Mouse (Mus musculus) monocyte, adult 5-6 weeks (primary cell): Measurements from ENCODE around the gene Tdrd9. TPM values are rescaled to one million over a fixed set of nuclear protein-coding genes. Genes with fewer than 3 reads are reported as not detected.
A peak's percentile ranks its signal among the peaks of the same experiment; 100 is the strongest.

Experiments used
- ATAC-seq: fragments of 153-309, 156-312 bp; replicated peaks from 2 replicates; pipeline ENCODE4 v1.8.0; 2017; ENCODE audit warnings: mild to moderate bottlenecking; ENCODE audit not compliant: low TSS enrichment, insufficient number of reproducible peaks, severe bottlenecking, poor library complexity, low FRiP score
- total RNA-seq: library from RNA; stranded (forward); fragments of 200-1000, 200-491, 200-594 nt; gene quantifications from 3 replicates; pipeline ENCODE4 v1.2.3, GENCODE M21; 2017

Tdrd9 gene
- total RNA-seq, result 0.29 TPM in 1 of 3 replicates, not detected in the others

- ATAC-seq, result no peak
Observed at GRCm38 (mm10) chr12:111971231-111971686, at the start of gene Tdrd9. Gene Tdrd9, plus strand, starts transcription at chr12:111971559.

- ATAC-seq, result no peak
Observed at GRCm38 (mm10) chr12:111923117-111923516, 48.2 kb upstream of the Tdrd9 start.

GRCm38 (mm10) chr12:111927338-111927737, 44.0 kb upstream of the Tdrd9 start:
- ATAC-seq, result no peak

- no peak for ATAC-seq
Observed at GRCm38 (mm10) chr12:111928411-111928966, 42.9 kb upstream of the Tdrd9 start.

- no peak for ATAC-seq
Observed at GRCm38 (mm10) chr12:111931411-111932025, 39.8 kb upstream of the Tdrd9 start.

- no peak for ATAC-seq
Observed at GRCm38 (mm10) chr12:111932513-111932912, 38.8 kb upstream of the Tdrd9 start.

- peak; percentile 67 for ATAC-seq
Observed at GRCm38 (mm10) chr12:111933032-111933704, 38.2 kb upstream of the Tdrd9 start.

- ATAC-seq, result no peak
Observed at GRCm38 (mm10) chr12:111933971-111934370, 37.4 kb upstream of the Tdrd9 start.

GRCm38 (mm10) chr12:111936706-111937550, 34.4 kb upstream of the Tdrd9 start:
- no peak for ATAC-seq

GRCm38 (mm10) chr12:111938623-111939177, 32.7 kb upstream of the Tdrd9 start:
- no peak for ATAC-seq

GRCm38 (mm10) chr12:111943421-111944064, 27.8 kb upstream of the Tdrd9 start:
- no peak for ATAC-seq

- peak; percentile 40; the same call in 1 of the 2 replicates for ATAC-seq
Observed at GRCm38 (mm10) chr12:111944065-111944987, 27.0 kb upstream of the Tdrd9 start.

GRCm38 (mm10) chr12:111945115-111945514, 26.2 kb upstream of the Tdrd9 start:
- no peak for ATAC-seq

- peak; percentile 36 for ATAC-seq
Observed at GRCm38 (mm10) chr12:111945765-111946655, 25.3 kb upstream of the Tdrd9 start.

- peak; percentile 60 for ATAC-seq
Observed at GRCm38 (mm10) chr12:111946716-111947115, 24.6 kb upstream of the Tdrd9 start.

GRCm38 (mm10) chr12:111950486-111950885, 20.9 kb upstream of the Tdrd9 start:
- ATAC-seq, result no peak
